8 mouse cellular contexts compared by ENCODE assay signal in the genomic region with DNA sequence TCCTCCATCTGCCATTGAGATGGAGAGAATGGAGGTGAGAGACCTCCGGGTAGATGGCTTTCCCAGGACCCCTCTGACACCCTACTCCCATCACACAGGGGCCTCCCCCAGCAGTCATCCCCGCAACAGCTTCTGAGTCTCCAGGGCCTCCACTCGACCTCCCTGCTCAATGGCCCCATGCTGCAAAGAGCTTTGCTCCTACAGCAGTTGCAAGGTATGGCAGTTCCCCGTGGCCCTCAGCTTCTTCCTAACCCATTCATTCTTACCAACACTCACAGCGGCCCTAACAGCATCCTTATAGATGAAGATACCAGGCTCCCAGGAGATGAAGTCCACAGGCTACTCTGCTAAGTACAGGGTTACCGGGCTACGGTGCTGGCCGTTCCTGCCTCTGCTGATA. TPM values are rescaled to one million over a fixed set of nuclear protein-coding genes. Genes with fewer than 3 reads are reported as not detected.
A peak's percentile ranks its signal among the peaks of the same experiment; 100 is the strongest.
DNase-seq lines count a peak whose midpoint lies in the region; ATAC-seq lines count a peak whose summit lies in the region.

No protein-coding gene starts in this region.

- H3K36me3 ChIP-seq in kidney, embryonic 14.5 days (ENCODE audit: control insufficient read depth, insufficient read depth, low read length) = peaks cover 34% of the 10 kb centered on the region
- H3K36me3 ChIP-seq in embryonic facial prominence, embryonic 15.5 days = peaks cover 30% of the 10 kb centered on the region
- peaks cover 16% of the 10 kb centered on the region; the same call in 1 of the 2 replicates for H3K36me3 ChIP-seq in intestine, embryonic 15.5 days
- H3K36me3 ChIP-seq in midbrain, embryonic 16.5 days (ENCODE audit: control insufficient read depth, insufficient read depth, low read length) = peaks cover 20% of the 10 kb centered on the region

- peak overlapping the region; percentile 82; the same call in 1 of the 2 replicates for H3K9ac ChIP-seq in kidney, embryonic 14.5 days (ENCODE audit: low read depth, low read length)
- peak overlapping the region; percentile 77; the same call in 1 of the 2 replicates for H3K9ac ChIP-seq in embryonic facial prominence, embryonic 15.5 days
- H3K9ac ChIP-seq in intestine, embryonic 15.5 days = peak overlapping the region; percentile 82; the same call in 1 of the 2 replicates
- peak overlapping the region; percentile 94; the same call in 1 of the 2 replicates for H3K9ac ChIP-seq in midbrain, embryonic 16.5 days (ENCODE audit: low read depth, low read length)

- peak overlapping the region; percentile 83; the same call in 1 of the 2 replicates for H3K4me3 ChIP-seq in kidney, embryonic 14.5 days (ENCODE audit: low read length)
- H3K4me3 ChIP-seq in embryonic facial prominence, embryonic 15.5 days (replicated peaks) = peak overlapping the region; percentile 72
- H3K4me3 ChIP-seq in intestine, embryonic 15.5 days (replicated peaks) = peak overlapping the region; percentile 76
- peak overlapping the region; percentile 83 for H3K4me3 ChIP-seq in midbrain, embryonic 16.5 days (ENCODE audit: low read depth, low read length)

- no peaks in the 10 kb centered on the region for H3K9me3 ChIP-seq in kidney, embryonic 14.5 days (ENCODE audit: control insufficient read depth, low read length)
- H3K9me3 ChIP-seq in embryonic facial prominence, embryonic 15.5 days (replicated peaks) = no peaks in the 10 kb centered on the region
- no peaks in the 10 kb centered on the region for H3K9me3 ChIP-seq in intestine, embryonic 15.5 days
- H3K9me3 ChIP-seq in midbrain, embryonic 16.5 days (replicated peaks; ENCODE audit: control insufficient read depth, low read length, poor library complexity, severe bottlenecking) = no peaks in the 10 kb centered on the region

- no peak for DNase-seq in kidney, adult 18-20 months
- no peak for DNase-seq in Muller cell, postnatal 12 days (ENCODE audit: inconsistent ontology term)
- no peak for DNase-seq in cerebellum, adult 8-10 months
- no peak for DNase-seq in cerebellum, postnatal 36 days

- H3K27ac ChIP-seq in kidney, embryonic 14.5 days (ENCODE audit: low read depth, low read length) = no peak overlapping the region
- H3K27ac ChIP-seq in embryonic facial prominence, embryonic 15.5 days (replicated peaks) = no peak overlapping the region
- no peak overlapping the region for H3K27ac ChIP-seq in intestine, embryonic 15.5 days
- H3K27ac ChIP-seq in midbrain, embryonic 16.5 days (ENCODE audit: low read length) = no peak overlapping the region

- peaks cover 18% of the 10 kb centered on the region; the same call in 1 of the 2 replicates for H3K4me1 ChIP-seq in kidney, embryonic 14.5 days (ENCODE audit: control insufficient read depth, insufficient read depth, low read length)
- H3K4me1 ChIP-seq in embryonic facial prominence, embryonic 15.5 days = peaks cover 27% of the 10 kb centered on the region
- H3K4me1 ChIP-seq in intestine, embryonic 15.5 days (replicated peaks) = peaks cover 23% of the 10 kb centered on the region
- peaks cover 20% of the 10 kb centered on the region for H3K4me1 ChIP-seq in midbrain, embryonic 16.5 days (ENCODE audit: control insufficient read depth, insufficient read depth, low read length)

- peak overlapping the region; percentile 81 for H3K4me2 ChIP-seq in kidney, embryonic 14.5 days (replicated peaks; ENCODE audit: low read depth, low read length)
- peak overlapping the region; percentile 79 for H3K4me2 ChIP-seq in embryonic facial prominence, embryonic 15.5 days (replicated peaks)
- peak overlapping the region; percentile 85 for H3K4me2 ChIP-seq in intestine, embryonic 15.5 days (replicated peaks)
- peak overlapping the region; percentile 92 for H3K4me2 ChIP-seq in midbrain, embryonic 16.5 days (ENCODE audit: low read length)

- WGBS in kidney, embryonic 14.5 days = 78% methylated on average over 8 of the region's 8 CpGs
- WGBS in embryonic facial prominence, embryonic 15.5 days = 86% methylated on average over 8 of the region's 8 CpGs
- 74% methylated on average over 8 of the region's 8 CpGs for WGBS in intestine, embryonic 15.5 days
- 88% methylated on average over 8 of the region's 8 CpGs for WGBS in midbrain, embryonic 16.5 days

- ATAC-seq in kidney, embryonic 14.5 days (ENCODE audit: low FRiP score, low TSS enrichment) = no peak
- ATAC-seq in embryonic facial prominence, embryonic 15.5 days (ENCODE audit: insufficient number of reproducible peaks, low FRiP score, low TSS enrichment, low read depth) = no peak
- ATAC-seq in intestine, embryonic 15.5 days = no peak
- ATAC-seq in midbrain, embryonic 16.5 days = no peak

- H3K27me3 ChIP-seq in kidney, embryonic 14.5 days (ENCODE audit: control insufficient read depth, insufficient read depth, low read length) = no peaks in the 10 kb centered on the region
- H3K27me3 ChIP-seq in embryonic facial prominence, embryonic 15.5 days = no peaks in the 10 kb centered on the region
- H3K27me3 ChIP-seq in intestine, embryonic 15.5 days (replicated peaks) = no peaks in the 10 kb centered on the region
- H3K27me3 ChIP-seq in midbrain, embryonic 16.5 days (ENCODE audit: control insufficient read depth, insufficient read depth, low read depth, low read length) = 0 out of 2 replicates have a peak, but pooled peaks cover 4% of the 10 kb centered on the region

RNA-seq across cellular contexts. Expression of gene Dnm1, which starts 11.0 kb away (rescaled TPM):
- 8.4 and 11.5 TPM in 2 replicates for polyA plus RNA-seq in kidney, embryonic 14.5 days (2014; fragmentation: Nextera tagmentation; extraction: Ambion mirVana)
- 30.7 and 31.5 TPM in 2 replicates for polyA plus RNA-seq in embryonic facial prominence, embryonic 15.5 days (2015; fragmentation: Nextera tagmentation; extraction: Ambion mirVana)
- polyA plus RNA-seq in intestine, embryonic 15.5 days (2015; fragmentation: Nextera tagmentation; extraction: Ambion mirVana) = 12.2 and 16.4 TPM in 2 replicates
- polyA plus RNA-seq in midbrain, embryonic 16.5 days (2015; fragmentation: Nextera tagmentation; extraction: Ambion mirVana) = 55.1 and 66.3 TPM in 2 replicates

RNA-seq across cellular contexts. Expression of gene Ciz1, which starts 12.0 kb away (rescaled TPM):
- 36.2 and 50.3 TPM in 2 replicates for polyA plus RNA-seq in kidney, embryonic 14.5 days (2014; fragmentation: Nextera tagmentation; extraction: Ambion mirVana)
- polyA plus RNA-seq in embryonic facial prominence, embryonic 15.5 days (2015; fragmentation: Nextera tagmentation; extraction: Ambion mirVana) = 54.6 and 57.3 TPM in 2 replicates
- polyA plus RNA-seq in intestine, embryonic 15.5 days (2015; fragmentation: Nextera tagmentation; extraction: Ambion mirVana) = 38.9 and 39.8 TPM in 2 replicates
- 56.3 and 58.7 TPM in 2 replicates for polyA plus RNA-seq in midbrain, embryonic 16.5 days (2015; fragmentation: Nextera tagmentation; extraction: Ambion mirVana)

RNA-seq across cellular contexts. Expression of gene 1110008P14Rik, which starts 17.6 kb away (rescaled TPM):
- 50.1 and 52.0 TPM in 2 replicates for polyA plus RNA-seq in kidney, embryonic 14.5 days (2014; fragmentation: Nextera tagmentation; extraction: Ambion mirVana)
- polyA plus RNA-seq in embryonic facial prominence, embryonic 15.5 days (2015; fragmentation: Nextera tagmentation; extraction: Ambion mirVana) = 71.6 and 71.9 TPM in 2 replicates
- 38.6 and 42.5 TPM in 2 replicates for polyA plus RNA-seq in intestine, embryonic 15.5 days (2015; fragmentation: Nextera tagmentation; extraction: Ambion mirVana)
- 117 and 132 TPM in 2 replicates for polyA plus RNA-seq in midbrain, embryonic 16.5 days (2015; fragmentation: Nextera tagmentation; extraction: Ambion mirVana)

RNA-seq across cellular contexts. Expression of gene Lcn2, which starts 23.9 kb away (rescaled TPM):
- 1.6 and 1.7 TPM in 2 replicates for polyA plus RNA-seq in kidney, embryonic 14.5 days (2014; fragmentation: Nextera tagmentation; extraction: Ambion mirVana)
- 5.6 and 6.5 TPM in 2 replicates for polyA plus RNA-seq in embryonic facial prominence, embryonic 15.5 days (2015; fragmentation: Nextera tagmentation; extraction: Ambion mirVana)
- 1.8 and 4.7 TPM in 2 replicates for polyA plus RNA-seq in intestine, embryonic 15.5 days (2015; fragmentation: Nextera tagmentation; extraction: Ambion mirVana)
- polyA plus RNA-seq in midbrain, embryonic 16.5 days (2015; fragmentation: Nextera tagmentation; extraction: Ambion mirVana) = 0.86 and 1.2 TPM in 2 replicates

RNA-seq across cellular contexts. Expression of gene Ptges2, which starts 31.6 kb away (rescaled TPM):
- polyA plus RNA-seq in kidney, embryonic 14.5 days (2014; fragmentation: Nextera tagmentation; extraction: Ambion mirVana) = 32.2 and 36.4 TPM in 2 replicates
- 28.3 and 29.8 TPM in 2 replicates for polyA plus RNA-seq in embryonic facial prominence, embryonic 15.5 days (2015; fragmentation: Nextera tagmentation; extraction: Ambion mirVana)
- 43.5 and 48.2 TPM in 2 replicates for polyA plus RNA-seq in intestine, embryonic 15.5 days (2015; fragmentation: Nextera tagmentation; extraction: Ambion mirVana)
- 50.7 and 51.4 TPM in 2 replicates for polyA plus RNA-seq in midbrain, embryonic 16.5 days (2015; fragmentation: Nextera tagmentation; extraction: Ambion mirVana)
